Mouse (Mus musculus) urinary bladder, adult 2 months (tissue): ENCODE measurements around the gene Pipox. TPM values are rescaled to one million over a fixed set of nuclear protein-coding genes. Genes with fewer than 3 reads are reported as not detected.
A peak's percentile ranks its signal among the peaks of the same experiment; 100 is the strongest.

ENCODE experiments used
- DNase-seq: peaks from one replicate; pipeline ENCODE4 v3.0.0; 2022; ENCODE audit warnings: low spot score
- polyA plus RNA-seq: library from polyadenylated mRNA; depleted of rRNA; stranded (reverse); fragments of >200 nt; gene quantifications from 2 replicates; pipeline ENCODE4 v1.2.3, GENCODE M21; 2012; rRNA removed

Pipox gene
- polyA plus RNA-seq = 0.37 and 0.66 TPM in 2 replicates

DNA sequence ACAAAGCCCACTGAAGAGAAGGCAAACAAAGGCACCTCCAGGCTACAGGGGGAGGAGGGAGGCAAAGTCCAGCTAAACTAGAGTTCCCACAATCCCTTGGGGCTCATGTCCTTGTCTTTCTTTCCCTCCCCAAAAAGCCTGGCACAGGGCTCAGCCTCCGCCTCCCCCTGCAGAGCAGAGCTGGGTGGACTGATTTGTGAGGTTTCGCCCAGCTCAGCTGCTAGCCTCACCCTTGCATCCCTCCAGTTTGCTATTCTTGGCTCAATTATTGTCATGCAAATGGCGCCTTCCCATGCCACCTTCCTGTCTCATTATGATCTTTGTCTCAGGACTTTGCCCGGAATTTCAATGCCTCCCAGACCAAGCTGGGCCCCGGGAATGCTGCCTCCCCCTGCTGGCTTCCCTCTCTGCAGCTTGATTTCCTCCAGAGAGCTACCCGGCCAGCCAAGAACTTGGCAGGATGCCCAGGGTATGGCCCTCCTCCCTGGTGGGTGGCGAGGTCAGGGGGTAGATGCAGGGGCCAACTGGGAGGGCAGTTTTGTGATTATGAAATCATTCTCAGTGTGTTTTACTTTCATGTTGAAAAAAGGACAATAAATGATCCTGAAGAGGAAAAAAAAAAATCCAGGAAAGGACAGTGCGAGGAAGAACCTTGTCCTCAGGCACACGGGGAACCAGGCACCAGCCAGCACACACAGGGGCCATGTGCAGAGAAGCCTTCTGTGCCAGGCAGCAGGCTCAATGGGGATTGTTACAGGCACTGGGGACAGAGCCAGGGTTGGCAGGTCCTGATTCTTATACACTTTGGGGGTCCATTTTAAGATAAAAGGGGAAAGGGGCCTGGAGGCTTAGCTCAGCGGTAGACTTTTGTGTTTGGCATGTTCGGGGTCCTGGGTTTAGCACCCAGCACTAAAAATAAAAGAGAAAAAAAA is at the start of gene Pipox:
Pipox (minus strand) TSS at position 310 of the 932 bp plus-strand sequence.
- DNase-seq = peak; percentile 56

DNA sequence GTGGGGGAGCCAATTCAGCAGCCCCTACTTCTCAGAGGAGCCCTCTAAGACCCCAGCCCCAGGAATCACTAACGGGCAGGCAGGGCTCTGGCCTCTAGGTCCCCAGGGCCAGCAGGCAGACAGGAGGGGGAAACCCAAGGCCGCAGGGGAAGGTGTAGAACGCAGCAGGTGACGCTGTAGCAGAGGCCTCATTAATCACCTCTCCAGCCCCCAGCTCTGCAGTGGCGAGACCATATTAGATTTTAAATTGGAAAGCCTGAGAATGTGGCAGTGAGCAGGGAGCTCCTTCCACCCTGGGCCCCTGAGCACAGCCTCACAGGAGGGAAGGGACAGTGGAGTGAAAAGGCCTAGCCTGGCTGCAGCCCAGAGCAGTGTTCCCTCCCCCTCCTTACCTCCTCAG is 48.3 kb upstream of the Pipox start:
- DNase-seq = no peak

DNA sequence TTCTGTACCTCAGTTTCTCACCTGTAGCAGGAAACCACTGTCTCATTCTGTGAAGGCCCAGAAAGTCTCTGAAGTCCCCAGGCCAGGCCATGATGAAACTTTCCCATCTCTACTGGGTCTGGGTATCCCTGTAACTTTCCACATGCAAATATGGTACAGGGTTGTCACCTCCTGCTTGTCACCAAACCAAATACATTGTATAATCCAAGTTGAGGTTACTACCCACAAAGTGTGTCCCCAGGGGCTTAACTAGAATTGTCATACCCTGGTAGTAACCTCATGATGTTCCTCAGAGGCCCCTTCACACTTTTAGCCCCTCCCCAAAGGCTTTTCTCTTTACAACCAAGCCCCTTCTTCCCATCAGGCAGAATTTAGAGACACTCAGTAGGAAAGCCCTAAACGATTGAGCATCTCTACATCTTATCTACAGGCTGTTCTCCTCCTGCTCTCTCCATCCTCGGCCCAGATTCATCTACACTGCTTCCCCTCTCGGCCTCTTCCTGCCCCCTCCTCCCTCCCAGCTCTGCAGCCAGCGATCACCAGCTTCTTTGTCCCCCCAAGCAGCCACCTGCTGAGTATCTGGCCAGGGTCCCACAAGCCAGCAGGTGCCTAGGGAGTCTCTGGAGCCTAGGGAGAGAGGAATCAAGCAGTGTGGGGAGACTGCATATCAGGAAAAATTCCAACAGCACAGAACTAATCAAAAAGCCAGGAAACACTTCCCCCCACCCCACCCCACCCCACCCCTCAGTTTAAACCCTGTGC is 43.9 kb upstream of the Pipox start:
- DNase-seq = no peak

DNA sequence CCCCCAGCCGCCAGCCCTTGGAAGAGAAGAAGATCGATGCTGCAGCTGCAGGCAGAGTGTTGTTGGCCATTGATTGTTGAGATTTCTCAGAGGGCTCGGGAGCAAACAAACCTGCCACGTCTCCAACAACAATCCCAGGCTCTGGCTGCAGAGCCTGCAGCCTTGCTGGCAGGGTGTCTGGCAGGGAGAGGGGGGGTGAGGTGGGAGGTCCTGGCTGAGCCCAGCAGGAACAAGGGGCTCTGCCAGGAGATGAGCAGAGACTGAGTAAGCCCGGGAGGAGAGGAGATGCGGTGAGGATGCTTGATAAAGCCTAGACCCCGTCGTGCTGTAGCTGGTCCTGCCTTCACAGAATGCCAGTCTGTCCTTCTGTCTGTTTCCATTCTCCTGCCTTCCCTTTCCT is 43.0 kb upstream of the Pipox start:
- DNase-seq = no peak

DNA sequence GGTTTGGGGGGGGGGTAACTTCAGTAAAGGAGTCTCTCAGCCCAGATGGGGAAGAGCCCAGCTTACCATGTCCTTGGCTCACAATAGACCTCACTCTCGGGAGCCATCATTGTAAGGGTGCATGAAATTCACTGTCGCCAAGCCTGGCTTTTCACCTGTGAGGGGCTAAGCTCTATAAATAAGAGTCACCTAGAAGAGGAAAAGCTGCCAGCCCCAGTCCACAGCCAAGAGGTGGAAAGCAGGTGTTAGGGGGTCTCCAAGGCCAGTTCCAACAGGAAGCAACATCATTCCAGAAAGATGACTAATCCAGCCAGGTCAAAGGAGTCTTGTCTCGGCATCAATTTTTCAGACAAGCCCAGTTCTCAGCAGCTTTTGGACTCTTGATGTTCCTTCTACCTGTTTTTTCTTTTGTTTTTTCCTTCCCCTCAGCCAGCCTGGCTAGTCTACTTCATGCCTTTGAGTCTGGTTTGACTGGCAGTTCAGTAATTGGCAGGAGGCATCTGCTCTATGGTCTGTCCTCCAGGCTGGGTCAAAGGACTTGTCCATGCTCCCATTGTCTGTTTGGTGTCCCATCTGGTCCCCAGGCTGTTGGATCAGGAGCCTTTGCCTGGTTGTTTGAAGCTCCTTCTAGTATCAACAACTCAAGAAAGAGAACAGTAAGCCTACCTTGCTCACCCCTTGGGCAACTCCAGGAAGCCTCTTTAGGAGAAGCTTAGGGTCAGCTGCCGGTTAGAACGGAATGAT is 40.8 kb upstream of the Pipox start:
- DNase-seq = no peak

DNA sequence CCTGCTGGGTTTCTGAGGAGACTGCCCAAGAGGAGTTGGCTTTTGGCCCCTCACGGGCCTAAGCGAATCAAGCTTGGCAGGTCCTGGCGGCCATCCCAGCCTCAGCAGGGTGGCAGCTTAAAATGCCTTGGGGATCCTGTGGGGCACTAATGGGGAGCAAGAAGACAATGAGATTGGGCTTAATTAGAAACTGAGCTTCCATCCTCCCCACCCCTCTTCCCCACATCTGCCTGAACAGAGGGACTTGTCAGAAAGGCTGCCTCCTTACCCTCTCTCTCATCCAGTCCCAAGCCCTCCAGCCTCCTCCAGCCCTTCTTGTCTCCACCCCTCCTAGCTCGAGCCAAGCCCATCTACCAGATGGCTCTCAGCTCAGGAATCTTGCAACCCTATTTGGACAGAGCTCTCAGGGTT is 40.2 kb upstream of the Pipox start:
- no peak for DNase-seq

DNA sequence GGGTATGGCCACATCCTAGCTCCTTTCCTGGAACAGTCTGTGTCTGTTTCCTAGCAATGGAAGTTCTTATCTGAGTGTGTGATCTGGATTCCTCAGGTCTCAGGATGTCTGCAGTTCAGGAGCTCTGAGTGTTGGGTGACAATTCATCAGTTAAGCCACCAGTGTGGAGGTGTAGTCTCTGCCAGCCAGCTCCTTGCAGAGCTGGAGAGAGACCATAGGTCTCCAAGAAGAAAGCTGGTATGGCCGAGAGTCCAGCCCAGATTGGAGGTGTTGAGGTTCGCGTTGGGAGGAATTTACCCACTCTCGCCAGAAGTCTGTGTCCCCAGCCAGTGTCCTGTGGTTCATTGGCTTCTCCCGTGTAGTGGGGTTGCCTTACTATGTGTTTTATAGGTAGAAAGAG is 38.7 kb upstream of the Pipox start:
- no peak for DNase-seq

DNA sequence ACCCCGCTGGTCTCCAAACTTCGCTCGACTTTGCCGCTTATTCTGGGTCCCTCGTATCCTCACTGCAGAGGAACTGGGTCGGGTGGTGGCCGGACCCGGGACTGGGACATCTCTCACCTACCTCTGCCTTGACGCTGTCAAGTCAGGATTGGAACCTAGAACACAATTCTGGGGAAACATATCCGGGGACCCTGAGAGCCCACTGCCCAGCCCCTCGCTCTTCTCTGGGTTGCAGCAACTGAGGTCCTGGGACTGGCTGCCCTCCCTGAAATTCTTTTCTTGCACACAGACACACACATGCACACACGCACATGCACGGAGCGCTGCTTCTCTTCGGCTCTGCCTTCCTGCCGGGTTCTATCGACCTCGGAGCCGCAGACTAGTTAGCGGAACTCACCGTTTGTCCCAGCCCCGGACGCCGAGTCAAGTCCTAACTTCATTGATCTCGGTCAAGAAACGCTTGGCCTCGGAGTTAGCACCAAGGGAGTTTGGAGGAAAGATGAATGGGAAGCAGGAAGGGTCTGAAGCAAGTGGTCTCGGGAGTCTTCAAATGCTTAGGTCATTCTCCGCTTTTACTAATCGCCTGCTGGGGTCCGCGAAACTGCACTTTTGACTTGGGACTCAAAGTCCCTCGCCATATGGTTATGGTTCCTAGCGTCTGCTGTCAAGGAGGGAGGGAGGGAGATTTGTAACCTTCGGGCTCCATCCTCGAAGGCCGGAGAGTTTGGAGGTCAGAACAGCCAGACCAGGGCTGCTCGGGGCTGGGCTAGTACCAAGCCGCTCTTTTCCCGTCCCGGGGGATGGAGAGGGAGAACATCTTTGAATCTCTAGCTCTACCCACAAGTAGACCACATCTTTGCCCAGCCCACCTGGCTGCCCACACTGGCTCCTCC is 37.9 kb upstream of the Pipox start:
- DNase-seq = no peak

DNA sequence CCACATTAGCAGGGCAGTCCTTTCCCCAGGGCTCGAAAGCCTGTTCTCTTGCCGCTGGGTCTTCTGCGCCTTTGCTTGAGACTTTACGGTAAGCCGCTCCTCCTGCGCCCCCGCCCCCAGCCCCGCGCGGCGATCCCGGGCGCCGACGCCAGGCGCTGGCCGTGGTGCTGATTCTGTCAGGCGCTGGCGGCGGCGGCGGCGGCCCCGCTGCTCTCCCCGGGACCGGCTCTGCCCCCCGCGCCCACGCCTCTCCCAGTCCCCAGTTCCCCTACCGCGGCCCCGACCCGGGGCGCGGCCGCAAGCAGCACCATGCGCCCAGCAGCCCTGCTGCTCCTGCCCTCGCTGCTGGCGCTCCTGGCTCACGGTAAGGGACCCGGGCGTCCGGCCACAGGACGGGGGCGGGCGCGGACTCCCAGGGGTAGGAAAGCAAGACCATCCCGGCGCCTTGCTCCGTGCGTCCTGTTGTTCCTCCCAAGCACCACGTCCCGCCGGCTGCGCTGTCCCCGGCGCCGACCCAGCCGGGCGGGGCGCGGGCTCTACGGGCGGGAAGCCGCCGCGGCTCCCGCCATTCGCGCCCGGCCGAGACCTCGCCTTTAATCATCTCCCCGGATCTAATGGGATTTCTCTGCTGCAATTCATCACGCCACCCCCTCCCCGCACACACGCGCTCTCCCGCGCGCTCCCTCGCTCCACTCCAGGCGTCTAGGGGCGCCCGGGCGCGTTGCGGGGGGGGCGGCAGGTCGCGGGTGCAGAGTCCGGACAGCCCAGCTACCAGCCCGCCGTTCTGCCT is 37.0 kb upstream of the Pipox start, which contains the start of gene Sez6:
Sez6 (plus strand) TSS at position 50 of the 790 bp plus-strand sequence.
- peak; percentile 59 for DNase-seq

DNA sequence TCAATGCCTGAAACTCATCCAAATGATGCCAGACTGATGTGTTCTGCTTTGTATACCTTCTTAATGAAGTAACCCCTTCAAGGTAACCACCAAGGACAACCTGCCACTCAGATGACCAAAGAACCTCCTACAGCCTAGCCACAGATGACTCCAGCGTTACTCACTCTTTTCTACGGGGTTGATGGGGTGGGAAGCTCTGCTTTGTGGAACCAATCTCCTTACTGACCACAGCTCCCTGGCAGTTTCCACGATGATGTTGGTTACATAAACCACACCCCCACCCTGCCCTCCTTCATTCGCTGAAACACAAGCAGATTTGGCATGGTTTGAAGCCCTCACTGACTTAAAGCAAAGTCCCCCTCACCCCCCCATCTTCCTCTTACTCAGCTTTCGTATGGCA is 33.9 kb upstream of the Pipox start:
- DNase-seq = no peak

DNA sequence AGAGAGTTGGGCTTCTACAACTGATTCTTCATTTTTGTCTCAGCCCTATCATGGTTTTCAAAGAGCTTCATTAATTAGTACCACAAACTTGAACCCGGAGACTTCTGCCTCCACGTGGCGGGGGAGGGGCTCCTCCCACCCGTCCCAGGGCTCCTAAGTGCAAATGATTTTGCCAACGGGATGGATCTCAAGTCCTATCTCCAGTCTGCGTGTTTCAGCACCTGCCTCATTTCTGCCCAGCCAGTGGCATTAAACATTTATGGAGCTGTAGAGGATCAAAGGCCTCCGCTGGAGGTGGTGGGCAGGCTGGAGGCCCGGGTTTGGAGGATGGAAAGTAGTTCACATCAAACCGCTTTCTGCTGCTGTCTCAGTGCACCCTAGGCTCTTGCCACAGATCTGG is 32.8 kb upstream of the Pipox start:
- no peak for DNase-seq

DNA sequence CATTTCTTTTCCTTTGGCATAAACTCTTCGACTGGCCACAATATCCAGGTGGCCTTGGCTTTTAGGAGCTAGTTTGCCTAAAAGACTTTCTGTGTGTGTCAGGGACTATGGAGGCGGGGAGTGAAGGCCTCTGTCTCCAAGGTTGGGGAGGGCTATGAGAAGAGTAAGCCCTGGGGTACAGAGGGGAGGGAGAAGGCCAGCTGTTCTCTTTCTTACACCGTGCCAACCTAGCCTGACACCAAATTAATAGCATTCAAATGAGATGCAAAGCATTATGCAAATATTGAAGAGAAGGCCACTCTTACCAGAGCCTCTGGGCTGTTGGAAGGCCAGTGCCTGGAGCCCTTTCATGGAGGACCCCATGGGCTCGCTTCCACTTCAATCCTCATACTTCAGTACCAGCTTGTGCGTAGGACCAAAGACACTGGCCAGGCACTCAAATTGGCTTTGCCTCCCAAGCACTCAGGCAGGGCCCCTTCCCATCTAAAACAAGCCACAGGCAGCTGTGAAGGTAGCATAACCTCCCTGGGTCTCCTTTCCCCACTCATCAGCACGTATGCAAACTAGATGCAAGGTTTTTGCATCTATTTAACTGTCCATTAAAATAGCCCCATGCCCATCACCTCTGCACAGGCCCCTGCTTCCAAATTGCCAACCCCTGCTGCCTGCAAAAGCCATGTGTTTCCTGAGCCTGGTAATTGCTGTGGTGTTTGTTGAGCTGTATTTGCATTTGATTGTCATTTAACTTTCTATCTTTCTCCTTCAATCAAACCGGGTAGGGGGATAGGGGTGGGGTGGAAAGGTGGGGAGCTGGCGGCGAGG is 32.2 kb upstream of the Pipox start:
- no peak for DNase-seq

DNA sequence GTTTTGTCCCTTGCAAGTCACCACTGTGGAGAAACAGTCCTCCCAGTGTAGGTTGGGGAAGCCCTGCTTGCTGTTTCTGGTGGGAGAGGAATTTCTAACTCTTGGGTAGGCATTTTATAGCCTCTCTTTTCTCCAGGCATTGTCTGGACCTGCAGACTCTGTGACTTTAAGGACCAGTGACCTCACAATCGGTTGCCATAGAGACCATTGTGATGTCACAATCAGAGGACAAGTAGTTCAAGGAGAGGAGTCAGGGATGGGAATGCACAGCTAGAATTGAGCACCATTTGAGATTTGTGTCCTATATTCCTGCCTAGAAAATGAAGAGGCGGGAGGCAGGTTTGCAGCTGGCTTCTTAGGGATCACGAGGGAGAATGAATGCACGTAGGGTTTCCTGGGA is 29.4 kb upstream of the Pipox start:
- no peak for DNase-seq

DNA sequence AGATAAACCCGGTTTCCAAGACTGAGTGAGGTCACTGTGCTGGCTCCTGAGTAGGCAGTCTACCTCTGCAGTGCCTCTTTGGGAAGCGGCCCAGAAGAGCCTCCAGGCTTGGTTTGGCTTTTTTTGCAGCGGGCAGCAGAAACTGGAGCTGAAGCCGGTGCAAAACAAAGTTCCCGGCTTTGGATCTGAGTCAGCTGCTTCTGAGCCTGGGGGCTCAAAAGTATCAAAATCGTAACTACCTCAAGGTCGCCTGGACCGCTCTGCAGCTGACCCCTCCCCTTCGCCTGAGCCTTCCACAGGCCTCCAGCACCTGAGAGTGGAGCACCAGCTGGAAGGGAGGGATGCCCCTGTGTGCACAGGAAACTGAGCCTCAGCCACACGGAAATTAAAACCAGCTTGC is 23.3 kb upstream of the Pipox start:
- DNase-seq = no peak

DNA sequence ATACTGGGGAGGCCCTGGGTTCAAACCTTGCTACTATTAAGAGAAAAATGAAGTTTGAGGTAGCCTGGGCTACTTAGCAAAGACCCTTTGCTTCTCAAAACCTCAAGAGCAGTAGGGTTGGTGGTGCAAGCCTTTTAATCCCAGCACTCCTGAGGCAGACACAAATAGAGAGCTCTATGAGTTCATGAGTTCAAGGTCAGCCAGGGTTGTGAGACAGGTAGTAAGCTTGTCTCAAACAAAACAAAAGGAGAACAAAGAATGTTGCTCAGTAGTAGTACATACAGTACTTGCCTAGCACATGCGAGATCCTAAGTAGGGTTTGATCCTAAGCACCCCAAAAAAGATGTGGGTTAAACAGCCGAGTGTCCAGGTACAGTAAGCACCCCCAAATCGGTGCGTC is 22.8 kb upstream of the Pipox start:
- no peak for DNase-seq

DNA sequence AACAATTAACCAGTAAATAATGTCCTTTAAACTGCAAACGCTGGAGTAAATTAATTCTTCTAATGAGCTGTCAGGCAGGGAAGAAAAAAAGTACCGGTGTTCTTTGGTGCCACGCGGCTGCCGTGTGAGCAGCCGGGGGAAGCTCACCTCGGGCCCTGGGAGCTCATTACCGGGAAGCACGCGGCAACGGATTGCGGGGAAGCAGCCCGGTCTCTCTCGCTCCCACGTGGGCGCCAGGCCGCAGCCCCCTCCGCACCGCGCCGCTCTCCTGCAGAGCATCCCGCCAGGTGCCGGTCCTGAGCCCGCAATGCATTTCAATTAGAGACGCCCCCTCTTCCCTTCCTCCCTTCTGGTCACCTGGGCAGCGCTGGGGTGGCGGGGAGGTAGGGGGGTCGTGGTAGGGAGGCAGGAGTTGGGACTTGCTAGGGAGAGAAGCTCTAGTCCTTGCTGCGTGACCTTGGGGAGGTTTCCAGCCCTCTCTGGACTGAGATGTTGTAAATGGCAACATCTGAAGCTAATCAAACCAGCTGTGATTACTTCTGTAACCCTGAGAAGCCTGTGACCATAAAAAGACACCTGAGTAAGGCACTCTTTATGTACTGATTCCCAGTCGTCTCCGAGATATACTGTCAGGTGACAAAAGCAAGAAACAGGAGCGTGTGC is 20.8 kb upstream of the Pipox start:
- DNase-seq = no peak

DNA sequence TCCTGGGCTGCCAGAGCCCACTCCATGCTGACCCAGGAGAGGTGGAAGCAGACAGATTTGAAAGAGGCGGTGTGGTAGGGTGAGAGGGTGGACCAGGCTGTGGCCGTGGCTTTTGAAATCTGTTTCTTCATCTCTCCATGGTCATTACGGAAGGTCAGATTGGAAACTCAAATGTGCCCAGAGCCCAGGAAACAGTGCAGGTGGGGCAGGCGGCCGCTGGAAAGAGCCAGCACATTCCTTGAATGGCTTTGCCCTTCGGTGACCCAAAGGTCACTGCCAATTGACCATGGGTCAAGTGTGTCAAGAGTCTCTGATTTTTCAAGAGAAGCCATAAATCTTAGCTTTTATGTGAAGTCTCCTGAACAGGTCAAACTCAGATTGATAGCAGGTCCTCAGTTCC is 19.6 kb upstream of the Pipox start:
- DNase-seq = no peak

DNA sequence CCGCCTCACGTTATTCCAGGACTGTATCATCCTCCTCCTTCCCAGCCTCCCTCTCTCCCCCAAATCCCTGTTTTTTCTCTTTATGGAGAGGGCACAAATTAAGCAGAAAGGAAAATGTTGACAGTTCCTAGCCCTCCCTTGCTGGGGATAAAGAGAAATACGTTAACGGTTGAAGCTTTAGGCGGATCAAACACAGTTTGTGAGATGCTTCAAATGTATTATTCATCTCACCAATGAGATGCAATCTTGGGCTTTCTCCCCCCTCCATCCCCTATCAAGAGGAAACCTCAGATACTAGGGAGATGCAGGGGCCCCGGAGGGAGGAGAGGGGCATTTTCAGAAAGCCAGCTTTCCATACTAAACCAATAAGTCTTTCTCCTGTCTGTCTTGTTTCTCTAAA is 15.9 kb upstream of the Pipox start:
- no peak for DNase-seq

DNA sequence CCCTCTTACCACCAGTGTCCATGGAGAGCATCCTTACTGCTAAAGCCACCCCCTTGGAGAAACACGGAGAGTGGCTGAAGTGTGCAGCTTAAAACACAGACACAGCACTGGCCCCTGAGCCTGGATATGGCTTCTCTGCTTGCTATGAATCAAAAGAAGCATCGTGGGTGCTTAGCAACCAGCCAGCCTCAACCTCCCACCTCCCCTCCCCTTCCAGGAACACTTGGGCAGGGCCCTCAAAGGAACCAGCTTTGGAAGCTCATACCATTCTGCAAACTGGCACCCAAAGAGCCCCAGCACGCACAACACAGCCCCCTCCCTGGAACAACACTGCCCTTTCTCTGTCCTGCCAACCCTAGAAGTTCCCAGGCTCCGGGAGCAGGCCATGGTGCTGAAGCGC is 15.5 kb upstream of the Pipox start:
- DNase-seq = no peak
